Mouse (Mus musculus): ENCODE data around the gene Zbtb16. TPM values are rescaled to one million over a fixed set of nuclear protein-coding genes. Genes with fewer than 3 reads are reported as not detected.

Gene Zbtb16
- total RNA-seq, 2 experiments from 2014 or later: 102 to 134 TPM

DNA sequence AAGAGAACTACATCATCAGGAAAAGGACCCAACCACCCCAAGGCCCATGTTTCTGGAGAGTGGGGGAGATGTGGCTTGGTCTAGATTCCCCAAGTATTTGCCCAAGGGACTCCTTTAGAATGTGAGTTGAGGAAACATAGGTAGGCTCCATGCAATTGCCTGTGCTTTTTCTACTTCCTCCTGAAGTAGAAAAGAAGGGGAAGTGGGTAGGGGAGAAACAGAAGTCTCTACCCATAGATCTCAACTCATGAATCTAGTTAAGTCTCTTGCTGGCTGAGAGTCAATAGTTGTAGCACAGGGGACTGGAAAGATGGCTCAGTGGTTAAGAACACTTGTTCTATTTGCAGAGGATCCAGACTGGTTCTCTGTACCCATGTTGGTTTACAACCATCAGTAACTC is 164.2 kb downstream of the Zbtb16 start:
- DNase-seq: no peak

DNA sequence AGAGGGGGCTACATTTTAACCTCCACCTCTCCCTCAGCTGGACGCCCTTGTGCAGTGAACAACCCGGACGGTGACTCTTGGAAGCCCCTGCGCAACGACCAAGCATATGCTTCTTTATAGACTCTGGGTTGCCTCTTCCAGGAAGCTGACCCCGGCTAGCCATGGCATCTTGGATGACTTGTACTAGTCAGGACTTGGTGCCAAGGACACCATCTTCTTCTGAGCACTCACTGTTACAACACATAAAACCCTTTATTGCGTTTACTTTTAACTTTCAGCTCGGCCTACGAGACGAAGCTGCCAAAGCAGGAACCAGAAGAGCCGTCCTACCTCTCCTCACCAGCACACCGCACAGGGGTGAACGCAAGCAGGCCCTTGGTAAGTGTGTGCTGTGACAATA is 165.9 kb downstream of the Zbtb16 start:
- no peak for DNase-seq

DNA sequence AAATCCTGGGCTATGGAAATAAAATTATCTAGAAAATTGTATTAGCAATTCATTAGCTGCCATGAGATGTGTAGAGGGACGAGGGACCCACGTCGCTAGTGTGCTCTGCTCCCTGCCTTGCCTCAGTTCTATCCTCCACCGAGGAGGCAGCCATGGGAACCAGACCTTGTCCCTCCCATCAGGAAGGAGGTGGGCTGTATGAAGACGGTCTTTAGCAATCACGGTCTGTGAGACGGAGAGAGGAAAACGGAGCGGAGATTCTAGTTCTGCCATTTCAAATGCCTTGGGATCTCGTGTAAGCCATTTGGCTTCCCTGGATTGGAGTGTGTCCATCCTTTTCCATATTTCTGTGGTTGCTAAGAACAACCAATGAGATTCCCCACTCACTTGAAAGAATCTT is 166.3 kb downstream of the Zbtb16 start:
- DNase-seq: no peak

DNA sequence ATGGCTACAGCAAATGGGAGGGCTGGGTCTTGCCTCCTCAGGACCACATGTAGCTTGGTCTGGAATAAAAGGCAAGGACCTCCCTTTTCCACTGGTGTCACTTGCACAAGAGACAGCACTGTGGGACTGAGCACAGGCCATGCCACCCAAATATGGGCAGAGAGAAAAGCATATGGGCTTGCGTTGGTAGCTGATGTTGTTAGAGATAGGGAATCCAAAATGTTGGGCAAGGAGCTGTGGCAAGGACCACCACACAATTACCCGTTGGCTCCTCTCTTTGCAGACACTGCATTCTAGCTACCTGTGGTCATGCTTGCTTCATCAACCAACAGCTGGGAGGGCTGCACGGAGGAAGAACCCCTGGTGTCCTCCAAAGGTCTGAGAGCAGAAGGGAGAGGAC is 169.3 kb downstream of the Zbtb16 start:
- no peak for DNase-seq

DNA sequence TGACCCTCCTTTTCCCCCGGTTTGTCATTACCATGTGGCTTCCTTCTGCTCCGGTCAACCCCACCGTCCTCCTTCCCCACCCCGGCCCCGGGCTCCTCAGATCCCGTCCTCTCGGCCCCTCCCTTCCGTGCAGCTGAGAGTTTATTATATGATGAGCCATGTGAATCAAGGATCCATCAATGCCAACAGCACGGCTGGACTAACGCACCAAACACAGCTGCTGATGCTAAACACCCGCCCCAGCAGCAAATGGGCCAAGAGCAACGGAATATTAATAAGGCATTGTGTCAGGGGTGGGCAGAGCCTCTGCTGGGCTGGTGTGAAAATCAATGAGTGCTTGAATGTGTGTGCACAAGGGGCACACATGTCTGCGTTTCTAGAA is 173.0 kb downstream of the Zbtb16 start:
- DNase-seq: no peak

DNA sequence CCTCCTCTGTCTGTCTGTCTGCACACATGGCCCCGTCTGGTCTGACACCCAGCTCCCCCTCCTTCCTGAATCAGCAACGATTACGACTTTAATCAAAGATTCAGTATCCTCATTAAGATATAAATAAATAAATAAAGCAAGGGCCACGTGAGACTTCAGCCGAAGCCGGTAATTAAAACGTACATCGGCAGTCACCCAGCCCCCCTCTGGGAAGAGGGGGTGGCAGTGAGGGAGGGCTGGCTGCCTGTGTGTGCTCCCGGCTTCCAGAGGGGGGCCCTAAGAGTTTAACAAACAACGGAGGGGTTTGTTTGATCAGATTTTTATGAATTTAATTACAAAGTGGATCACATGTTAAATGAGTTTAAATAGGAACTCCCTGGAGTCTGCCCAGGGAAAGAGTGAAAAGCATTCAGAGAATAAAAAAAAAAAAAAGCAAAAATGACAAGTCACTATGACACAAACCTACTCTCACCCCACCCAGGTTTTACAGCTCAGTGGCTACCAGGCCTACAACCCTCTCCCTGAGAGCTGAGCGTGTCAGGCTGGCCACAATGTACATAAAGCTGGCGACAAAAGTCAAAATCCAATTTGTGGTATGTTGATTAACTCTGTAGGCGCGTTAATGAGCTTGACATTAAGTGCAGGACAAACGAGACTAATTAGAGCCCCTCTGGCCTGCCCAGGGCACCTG is 173.5 kb downstream of the Zbtb16 start:
- DNase-seq: no peak

DNA sequence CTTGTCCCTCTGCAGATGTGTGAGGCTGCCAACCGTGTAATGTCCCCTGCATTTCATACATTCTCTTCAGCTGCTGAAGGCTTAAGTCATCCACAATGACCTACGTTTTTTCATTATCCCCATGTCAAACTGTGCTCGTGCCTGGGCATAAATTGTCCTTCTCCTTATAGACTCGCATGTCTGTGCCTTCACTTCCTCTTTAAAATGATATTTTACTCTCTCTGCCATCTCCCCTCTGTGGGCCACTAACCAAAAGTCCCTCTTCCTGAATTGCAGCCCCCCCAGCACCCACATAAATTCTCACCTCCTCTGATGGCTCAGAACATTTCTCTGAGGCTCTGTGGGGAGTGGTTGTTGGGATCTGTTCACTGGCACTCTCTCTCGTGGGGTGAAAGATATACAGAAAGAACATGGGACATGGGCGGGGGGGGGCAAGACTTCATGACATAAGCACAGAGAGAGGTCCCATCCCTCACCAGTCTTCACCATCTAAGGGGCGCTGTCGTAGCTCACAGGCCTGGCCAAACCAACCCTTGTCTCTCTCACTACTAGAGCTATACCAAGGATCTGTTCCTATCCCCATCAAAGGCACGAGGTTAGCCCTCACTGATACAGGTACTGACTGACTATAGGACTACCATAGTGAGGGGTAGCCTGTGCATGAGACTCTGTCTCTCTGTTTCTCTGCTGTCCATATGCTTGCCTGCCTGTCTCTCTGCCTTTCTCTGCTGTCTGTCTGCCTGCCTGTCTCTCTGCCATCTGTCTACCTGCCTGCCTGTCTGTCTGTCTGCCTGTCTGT is 174.6 kb downstream of the Zbtb16 start:
- DNase-seq: no peak

DNA sequence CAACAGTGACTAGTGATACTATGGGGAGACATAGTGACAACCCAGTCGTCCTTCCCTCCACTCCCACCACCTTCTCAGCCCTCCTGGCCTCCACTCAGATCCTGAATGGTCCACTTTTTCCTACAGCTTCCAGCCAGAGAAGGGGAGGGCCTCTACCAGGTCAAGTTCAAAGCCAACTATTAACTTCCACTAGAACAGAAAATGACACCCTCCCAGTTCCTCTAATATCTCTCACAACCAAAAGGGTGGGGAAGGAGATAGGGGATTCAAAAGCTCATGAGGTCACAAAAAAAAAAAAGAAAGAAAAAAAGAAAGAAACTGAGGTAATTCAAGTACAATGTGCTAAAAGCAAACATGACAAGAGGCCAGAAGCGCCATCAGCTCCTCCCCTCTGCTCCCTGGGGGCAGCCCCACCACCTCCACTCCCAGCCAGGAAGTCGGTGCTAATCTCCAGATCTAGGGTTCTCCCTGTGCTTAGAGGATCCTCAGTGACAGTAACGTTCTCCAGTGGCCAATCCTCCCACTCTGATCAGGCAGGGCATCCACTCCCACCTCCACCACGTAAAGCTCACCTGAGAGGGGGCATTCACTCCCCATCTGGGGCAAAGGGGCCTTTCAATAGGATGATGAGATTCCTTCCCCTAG is 180.4 kb downstream of the Zbtb16 start:
- DNase-seq: no peak

DNA sequence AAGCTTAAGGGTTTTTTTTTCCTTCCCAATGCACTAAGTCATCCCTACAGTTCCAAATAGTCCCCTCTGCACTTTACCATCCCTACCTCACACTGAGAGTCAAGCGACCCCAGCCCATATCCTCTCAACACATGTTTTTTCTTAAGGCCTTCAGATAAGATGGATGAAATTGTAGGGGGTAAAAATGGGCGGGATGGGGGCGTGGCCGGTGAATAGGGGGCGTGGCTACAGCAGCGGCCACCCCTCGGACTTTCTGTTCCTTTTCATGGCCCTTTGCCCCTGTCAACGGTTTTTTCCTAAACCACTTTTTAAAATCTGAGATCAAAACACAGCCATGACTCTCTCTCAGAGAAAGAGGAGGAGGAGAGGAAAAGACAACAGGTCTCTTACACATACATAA is 181.3 kb downstream of the Zbtb16 start:
- DNase-seq: no peak

DNA sequence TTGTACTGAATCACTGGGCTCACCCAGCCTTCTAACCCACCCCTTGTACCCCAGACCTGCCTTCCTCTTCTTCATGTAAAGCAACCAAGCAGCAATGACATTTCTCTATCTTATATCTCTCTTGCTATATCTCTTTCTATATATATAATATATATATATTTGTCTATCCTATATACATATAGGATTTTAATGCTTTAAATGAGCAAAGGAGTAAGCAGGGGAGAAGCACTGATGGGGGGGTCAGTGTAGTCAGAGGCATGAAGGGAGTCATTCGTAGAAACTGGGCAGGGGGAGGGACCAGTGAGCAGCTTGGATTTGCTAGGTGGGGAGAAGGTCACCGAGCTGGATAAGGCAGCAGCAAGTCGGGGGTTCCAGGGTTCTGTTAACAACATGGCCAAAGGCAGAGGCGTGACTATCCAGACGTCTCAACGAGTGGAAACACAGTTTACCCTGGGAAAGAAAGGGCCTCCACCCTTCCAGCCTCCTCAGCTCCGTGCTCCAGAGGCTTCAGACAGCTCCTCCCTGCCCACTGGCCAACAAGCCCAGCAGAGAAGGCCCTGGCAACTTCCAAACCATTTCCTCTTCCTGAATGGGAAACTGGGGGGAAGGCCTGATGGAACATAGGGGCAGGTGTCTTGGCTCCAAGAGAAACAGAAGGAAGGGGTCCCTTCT is 182.5 kb downstream of the Zbtb16 start:
- no peak for DNase-seq

DNA sequence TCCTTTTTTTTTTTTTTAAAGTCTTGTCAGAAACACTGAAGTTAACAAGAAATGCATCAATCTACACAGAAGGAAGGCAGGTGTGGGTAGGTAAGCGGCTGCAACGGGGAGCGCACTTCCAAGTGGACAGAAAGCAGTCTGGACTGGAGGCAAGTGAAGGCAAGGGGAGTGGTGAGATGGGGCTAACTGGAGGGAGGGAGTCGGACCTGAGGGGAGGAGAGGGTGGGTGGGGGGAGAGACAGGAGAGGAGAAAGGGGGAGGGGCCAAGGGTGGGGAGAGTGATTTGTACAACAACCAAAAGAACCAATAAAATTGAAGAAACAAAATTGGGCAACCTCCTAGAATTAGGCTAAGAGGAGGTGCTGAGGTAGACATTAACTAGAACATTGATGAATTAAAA is 184.0 kb downstream of the Zbtb16 start:
- no peak for DNase-seq

DNA sequence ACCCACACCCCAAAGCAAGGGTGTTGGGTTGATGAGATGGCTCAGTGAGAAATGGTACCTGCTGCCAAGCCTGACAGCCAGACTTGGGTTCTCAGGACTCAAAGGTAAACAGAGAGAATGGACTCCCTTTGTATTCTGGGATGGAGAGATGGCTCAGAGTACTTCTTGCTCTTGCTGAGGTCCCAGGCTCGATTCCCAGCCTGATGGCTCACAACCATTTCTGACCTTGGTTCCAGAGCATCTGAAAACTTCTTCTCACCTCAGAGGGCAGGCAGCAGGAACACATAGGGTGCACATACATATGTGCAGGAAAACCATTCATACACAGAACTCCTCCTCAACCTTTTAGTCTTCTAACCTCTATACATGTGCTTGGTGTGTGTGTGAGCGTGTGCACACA is 185.2 kb downstream of the Zbtb16 start:
- DNase-seq: no peak

DNA sequence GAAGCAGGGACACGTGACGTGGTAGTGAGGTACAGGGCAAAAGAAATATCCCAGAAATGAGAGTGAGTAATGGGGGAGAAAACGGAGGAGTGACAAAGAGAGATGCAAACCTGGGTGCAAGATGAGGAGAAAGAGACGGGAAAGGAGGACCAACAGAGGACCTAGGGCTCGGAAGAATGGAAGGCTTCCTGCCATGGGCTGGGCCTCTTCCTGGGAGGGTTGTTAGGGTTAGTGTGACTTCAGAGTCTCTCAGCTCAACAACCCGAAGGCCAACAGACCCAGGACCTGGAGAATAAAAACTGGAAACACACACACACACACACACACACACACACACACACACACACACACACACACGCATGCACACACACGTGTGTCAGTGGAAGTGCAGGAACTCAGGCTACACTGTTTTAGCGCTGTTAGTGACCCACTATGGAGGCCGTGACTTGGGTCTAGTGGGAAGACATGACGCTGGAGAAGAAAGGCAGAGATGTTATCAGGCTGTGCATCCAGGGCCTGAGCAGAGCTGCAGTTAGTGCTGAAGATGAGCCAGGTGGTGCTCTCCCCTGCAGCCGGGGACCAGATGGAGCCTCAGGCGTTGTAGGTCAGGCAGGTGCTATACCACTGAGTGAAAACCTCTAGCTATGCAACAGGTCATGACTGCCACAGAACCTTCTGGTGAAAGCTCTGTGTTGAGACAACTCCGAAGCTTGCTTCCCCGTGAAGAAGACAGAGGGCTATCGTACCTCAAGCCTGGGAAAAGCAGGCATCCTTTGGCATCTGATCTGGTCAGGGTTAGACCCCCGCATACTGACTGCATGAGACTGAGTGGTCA is 186.0 kb downstream of the Zbtb16 start:
- DNase-seq: no peak

DNA sequence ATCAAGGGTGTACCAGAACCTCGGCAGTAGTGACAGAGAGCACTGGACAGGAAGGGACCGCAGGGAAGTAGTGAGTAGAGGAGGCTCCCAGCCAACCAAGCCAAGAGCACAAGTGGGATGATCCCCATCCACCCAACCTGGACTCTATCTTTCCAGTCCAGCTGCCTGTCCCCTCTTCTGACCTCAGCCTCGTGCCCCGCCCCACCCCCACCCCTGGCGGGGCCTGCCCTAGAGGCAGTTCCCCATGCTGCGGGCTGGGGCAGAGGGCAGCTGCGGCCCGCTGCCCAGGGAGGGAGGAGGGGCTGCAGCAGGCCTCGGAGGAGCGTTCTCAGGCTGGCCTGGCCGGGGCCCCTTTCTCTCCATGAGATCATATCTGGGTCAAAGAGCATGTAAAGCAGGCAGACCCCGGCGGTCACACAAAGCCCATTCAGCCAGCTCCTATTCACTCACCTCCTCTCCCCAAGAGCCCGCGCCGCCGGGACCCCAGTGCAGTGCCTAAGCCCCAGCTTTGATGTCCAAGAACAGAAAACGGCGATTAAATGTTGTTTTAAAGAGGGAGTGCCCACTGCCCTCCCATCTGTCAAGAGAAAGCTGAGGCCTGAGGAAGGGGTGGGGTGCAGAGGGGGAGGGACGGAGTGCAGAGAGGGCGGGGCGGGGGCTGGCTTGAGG is 186.8 kb downstream of the Zbtb16 start:
- DNase-seq: peak; percentile 89

DNA sequence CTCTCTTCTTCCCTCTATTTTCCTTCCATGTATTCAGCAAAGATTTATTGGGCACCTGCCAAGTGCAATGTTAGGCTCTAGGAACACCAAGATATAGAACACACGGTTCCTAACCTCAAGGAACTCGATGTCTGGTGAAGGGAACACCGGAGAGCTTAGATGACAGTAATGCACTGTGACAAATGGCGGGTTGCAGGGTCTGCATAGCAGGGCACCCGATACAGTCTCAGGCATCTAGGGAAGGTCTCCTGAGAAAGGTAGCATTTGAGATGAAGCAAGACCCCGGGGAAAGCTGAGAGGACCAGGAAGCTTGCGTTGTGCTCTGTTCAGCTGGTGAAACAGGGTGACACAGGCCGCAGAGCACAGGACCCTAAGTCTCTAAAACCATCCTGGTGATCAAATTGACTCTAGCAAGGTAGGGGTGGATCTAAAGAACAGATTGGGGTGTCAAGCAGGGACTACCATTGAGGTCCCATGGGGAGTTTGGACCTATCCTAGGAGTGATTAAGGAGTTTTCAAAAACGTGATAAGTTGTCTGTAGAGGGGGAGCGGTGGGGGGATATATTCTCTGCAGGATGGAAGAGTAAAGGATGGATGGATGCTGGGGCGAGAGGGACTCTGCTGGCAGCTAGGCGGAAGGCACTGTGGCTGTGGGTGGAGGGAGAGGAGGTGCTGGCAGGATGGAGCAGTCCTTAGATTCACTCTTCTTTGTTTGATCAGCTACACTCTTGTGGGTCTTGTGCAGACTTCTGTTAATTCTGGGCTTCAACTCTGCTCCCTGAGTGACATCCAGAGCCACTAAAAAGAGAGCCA is 187.5 kb downstream of the Zbtb16 start:
- DNase-seq: peak; percentile 18

DNA sequence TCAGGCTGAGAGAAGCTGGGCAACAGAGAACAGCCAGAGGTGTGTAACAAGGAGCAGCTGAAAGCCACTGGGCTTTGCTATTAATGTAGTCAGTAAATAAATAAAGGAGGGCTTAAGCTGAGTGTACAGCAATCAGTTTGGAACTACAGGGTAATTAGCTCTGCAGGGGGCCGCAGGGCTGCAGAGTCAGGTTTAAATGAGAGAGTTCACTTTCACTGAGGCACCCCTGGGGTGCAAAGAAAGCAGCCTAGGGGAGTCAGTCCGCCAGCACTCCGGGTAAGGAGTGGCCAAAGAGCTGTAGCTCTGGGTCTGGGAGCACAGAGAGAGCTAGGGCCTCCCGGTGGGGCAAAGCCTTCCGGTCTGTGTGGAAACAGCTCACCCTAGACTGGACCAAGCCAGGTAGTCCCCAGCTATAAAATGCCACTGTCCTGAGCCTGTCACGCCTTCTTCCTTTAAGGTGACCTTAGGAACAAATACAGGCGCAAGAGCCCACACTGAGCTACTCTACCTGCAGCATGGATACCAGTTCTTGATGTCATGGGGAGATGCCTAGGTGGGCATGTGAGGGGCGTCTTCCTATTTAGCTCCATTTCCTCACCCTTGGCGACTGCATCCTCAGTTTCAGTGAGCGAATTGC is 188.3 kb downstream of the Zbtb16 start:
- DNase-seq: peak; percentile 22

DNA sequence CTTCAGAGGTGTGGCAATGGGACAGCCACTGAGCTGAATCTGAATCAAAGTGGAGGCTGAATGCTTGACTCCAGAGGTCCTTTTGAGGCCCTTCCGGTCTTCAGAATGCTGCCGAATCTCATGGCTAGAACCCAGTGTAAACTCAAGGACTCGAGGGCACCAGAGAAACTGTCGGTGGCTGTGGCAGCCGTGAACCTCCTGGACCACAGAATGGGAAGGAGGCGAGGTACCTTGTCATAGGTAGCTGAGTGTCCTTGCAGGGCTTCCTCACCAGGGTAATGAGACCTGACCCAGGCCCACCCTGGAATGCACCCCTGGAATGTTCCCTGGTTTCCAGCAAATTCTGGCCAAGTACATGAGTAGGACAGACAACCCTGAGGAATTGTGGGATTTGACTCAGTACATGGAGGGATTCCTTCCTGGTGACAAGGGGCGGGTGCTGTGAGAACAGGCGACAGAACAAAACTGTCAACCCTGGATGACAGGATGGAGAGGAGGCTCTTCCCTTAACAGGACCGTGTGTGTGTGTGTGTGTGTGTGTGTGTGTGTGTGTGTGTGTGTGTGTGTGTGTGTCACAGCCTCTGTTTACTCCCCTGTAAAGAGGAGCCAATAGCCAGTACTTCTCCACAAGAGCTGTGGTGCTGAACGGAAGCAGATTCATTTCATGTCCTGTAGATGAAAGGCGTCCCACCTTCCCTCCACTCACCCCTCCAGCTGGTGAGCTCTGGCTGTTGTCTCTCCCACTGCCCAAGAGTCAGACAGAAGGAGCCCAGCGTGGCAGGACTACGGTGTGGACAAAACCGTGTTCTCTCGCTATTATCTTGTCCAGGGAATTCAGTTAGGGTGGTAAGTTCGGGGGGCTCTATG is 189.0 kb downstream of the Zbtb16 start:
- peak; percentile 32 for DNase-seq

DNA sequence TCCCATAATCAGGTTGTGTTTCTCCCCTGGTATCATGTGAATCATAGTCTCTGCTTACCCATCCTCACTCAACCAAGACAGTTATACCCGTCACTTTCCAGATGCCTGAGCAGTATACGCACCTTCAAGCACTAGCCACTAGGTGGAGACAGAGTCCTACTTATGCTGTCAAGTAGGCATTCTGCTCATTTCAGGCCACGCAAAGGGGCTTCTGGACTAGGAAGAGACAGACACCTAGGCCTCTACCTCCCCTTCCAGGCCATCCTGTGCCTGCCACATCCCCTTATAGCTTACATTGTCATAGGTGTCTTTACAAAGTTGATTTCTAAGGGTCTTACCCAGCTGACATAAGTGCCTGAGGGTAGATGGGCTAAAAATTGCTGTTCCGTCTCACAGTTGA is 189.8 kb downstream of the Zbtb16 start:
- DNase-seq: peak; percentile 61

DNA sequence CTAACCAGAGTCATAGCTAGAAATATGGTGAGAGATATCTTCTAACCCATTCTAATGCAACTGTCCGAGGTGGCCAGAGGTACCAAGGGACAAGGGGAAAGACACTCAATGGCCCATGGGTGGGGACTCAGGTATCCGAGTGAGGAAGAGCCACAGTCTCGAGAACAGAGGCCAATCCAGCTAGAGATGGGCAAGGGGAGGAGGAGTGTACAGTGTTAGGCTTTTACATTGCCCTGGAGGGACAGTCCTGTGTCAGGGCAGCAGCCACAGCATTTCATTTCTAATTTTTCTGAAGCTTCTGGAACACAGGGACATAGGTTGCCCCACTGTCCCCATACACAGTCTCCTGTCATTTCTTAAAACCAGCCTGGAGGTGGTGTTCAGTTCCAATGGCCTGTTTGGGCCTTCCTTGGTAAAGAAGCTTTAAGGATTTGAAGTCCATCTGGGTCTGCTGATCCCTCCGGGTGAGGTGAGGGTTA is 190.3 kb downstream of the Zbtb16 start:
- DNase-seq: peak; percentile 4
